Mouse (Mus musculus): ENCODE measurements around the gene Slc18a3.

GRCm38 (mm10) chr14:32492521-32492920 is 27.9 kb upstream of the Slc18a3 start:
- TF ChIP-seq POLR2A (IDR thresholded peaks at IDR 0.05; ENCODE audit: low read depth, low read length) = no peak
- TF ChIP-seq CTCF (IDR thresholded peaks at IDR 0.05; ENCODE audit: extremely low read depth, insufficient read depth, insufficient read length, insufficient replicate concordance) = no peak
